19 mouse cellular contexts compared by ENCODE assay signal in the genomic region with DNA sequence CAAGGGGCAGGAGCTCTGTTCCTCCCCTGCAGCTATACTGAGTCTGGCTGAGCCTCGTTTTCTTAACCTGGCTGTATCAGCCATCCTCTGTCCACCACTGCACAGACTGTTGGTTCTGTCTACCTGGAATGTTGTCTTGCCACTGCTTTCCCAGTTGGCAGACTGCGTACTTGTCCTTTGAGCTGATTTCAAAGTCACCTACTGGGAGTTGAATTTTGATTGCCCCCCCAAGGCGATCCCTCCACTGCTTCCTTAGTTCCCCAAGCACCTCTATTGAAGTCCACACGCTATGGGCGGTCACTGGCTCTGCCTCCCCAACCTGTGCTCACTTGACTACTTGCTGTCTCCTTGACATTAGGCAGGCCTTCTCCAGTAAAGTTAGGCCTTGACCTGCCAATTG. TPM values are rescaled to one million over a fixed set of nuclear protein-coding genes. Genes with fewer than 3 reads are reported as not detected.
DNase-seq lines count a peak whose midpoint lies in the region; ATAC-seq and TF ChIP-seq lines count a peak whose summit lies in the region.
"Had no signal": no experiment of that assay in that cellular context is flagged by ENCODE, and none has a peak within 500 bp of the region (broad histone marks: within the 10 kb centered on the region; RNA-seq: fewer than 3 reads in every experiment).

No protein-coding gene starts in this region.

- TF ChIP-seq CTCF in kidney, adult 2 months (conservative IDR thresholded peaks at IDR 0.05; ENCODE audit: insufficient read depth, insufficient read length, low read depth, low read length): no peak
- no peak for TF ChIP-seq CTCF in kidney, postnatal 0 days (IDR thresholded peaks at IDR 0.05; ENCODE audit: low read depth)

- no peaks in the 10 kb centered on the region for H3K27me3 ChIP-seq in heart, embryonic 12.5 days (replicated peaks)
- H3K27me3 ChIP-seq in kidney, adult 2 months (replicated peaks; ENCODE audit: control insufficient read depth, insufficient read depth, low read length): no peaks in the 10 kb centered on the region
- no peaks in the 10 kb centered on the region for H3K27me3 ChIP-seq in kidney, postnatal 0 days (ENCODE audit: insufficient read depth, low read length)
- no peaks in the 10 kb centered on the region for H3K27me3 ChIP-seq in liver, embryonic 16.5 days (ENCODE audit: control insufficient read depth, insufficient read depth, low read depth, low read length)
- H3K27me3 ChIP-seq: embryonic facial prominence, embryonic 12.5 days; Patski had no signal

- peaks cover 94% of the 10 kb centered on the region for H3K4me1 ChIP-seq in heart, embryonic 12.5 days (replicated peaks)
- H3K4me1 ChIP-seq in kidney, adult 2 months (ENCODE audit: control insufficient read depth, insufficient read depth, low read length): peaks cover 27% of the 10 kb centered on the region; the same call in 1 of the 2 replicates
- peaks cover 20% of the 10 kb centered on the region; the same call in 1 of the 2 replicates for H3K4me1 ChIP-seq in kidney, postnatal 0 days (replicated peaks; ENCODE audit: insufficient read depth, low read length)
- peaks cover 89% of the 10 kb centered on the region for H3K4me1 ChIP-seq in liver, embryonic 16.5 days (ENCODE audit: control insufficient read depth, low read depth, low read length)

- no peak overlapping the region for H3K9ac ChIP-seq in heart, embryonic 12.5 days
- no peak overlapping the region for H3K9ac ChIP-seq in kidney, postnatal 0 days (ENCODE audit: low read depth, low read length)
- H3K9ac ChIP-seq in liver, embryonic 16.5 days (ENCODE audit: low read depth, low read length): no peak overlapping the region
- H3K9ac ChIP-seq: embryonic facial prominence, embryonic 12.5 days had no signal

- H3K4me3 ChIP-seq in heart, embryonic 12.5 days: no peak overlapping the region
- H3K4me3 ChIP-seq in kidney, adult 2 months (ENCODE audit: insufficient read depth, low read depth, low read length): no peak overlapping the region
- H3K4me3 ChIP-seq in kidney, postnatal 0 days (replicated peaks; ENCODE audit: low read depth, low read length): no peak overlapping the region
- 0 out of 2 replicates have a peak overlapping the region, but pooled peaks have one; percentile 8 for H3K4me3 ChIP-seq in liver, embryonic 16.5 days (ENCODE audit: low read depth, low read length)
- H3K4me3 ChIP-seq: embryonic facial prominence, embryonic 12.5 days; hindbrain, embryonic 10.5 days; midbrain, embryonic 10.5 days had no signal

- no peak for TF ChIP-seq POLR2A in kidney, adult 2 months (IDR thresholded peaks at IDR 0.05; ENCODE audit: low read depth, low read length)

- peaks cover 38% of the 10 kb centered on the region for H3K36me3 ChIP-seq in heart, embryonic 12.5 days
- H3K36me3 ChIP-seq in kidney, adult 2 months (ENCODE audit: control insufficient read depth, insufficient read depth, low read length): no peaks in the 10 kb centered on the region
- peaks cover 16% of the 10 kb centered on the region; the same call in 1 of the 2 replicates for H3K36me3 ChIP-seq in kidney, postnatal 0 days (ENCODE audit: insufficient read depth, low read length)
- H3K36me3 ChIP-seq in liver, embryonic 16.5 days (ENCODE audit: control insufficient read depth, insufficient read depth): peaks cover 96% of the 10 kb centered on the region

- H3K27ac ChIP-seq in heart, embryonic 12.5 days (ENCODE audit: poor library complexity, severe bottlenecking): peak overlapping the region; percentile 83
- H3K27ac ChIP-seq in kidney, adult 2 months (ENCODE audit: insufficient read depth, low read depth, low read length): peak overlapping the region; percentile 82
- H3K27ac ChIP-seq in kidney, postnatal 0 days: peak overlapping the region; percentile 31; the same call in 1 of the 2 replicates
- no peak overlapping the region for H3K27ac ChIP-seq in liver, embryonic 16.5 days (ENCODE audit: low read length)
- H3K27ac ChIP-seq: embryonic facial prominence, embryonic 12.5 days; hindbrain, embryonic 10.5 days; midbrain, embryonic 10.5 days had no signal

- WGBS in heart, embryonic 12.5 days: 50% methylated on average over 5 of the region's 5 CpGs
- WGBS in kidney, adult 2 months: 61% methylated on average over 5 of the region's 5 CpGs
- WGBS in kidney, postnatal 0 days: 71% methylated on average over 5 of the region's 5 CpGs
- 89% methylated on average over 5 of the region's 5 CpGs for WGBS in liver, embryonic 16.5 days (ENCODE audit: insufficient replicate concordance)

- no peaks in the 10 kb centered on the region for H3K9me3 ChIP-seq in heart, embryonic 12.5 days (replicated peaks)
- H3K9me3 ChIP-seq in kidney, postnatal 0 days (replicated peaks; ENCODE audit: low read length): no peaks in the 10 kb centered on the region
- no peaks in the 10 kb centered on the region for H3K9me3 ChIP-seq in liver, embryonic 16.5 days (replicated peaks; ENCODE audit: control insufficient read depth, low read length)
- H3K9me3 ChIP-seq: embryonic facial prominence, embryonic 12.5 days; hindbrain, embryonic 10.5 days; midbrain, embryonic 10.5 days had no signal

- H3K4me2 ChIP-seq in heart, embryonic 12.5 days: peak overlapping the region; percentile 43; the same call in 1 of the 2 replicates
- H3K4me2 ChIP-seq in kidney, postnatal 0 days (ENCODE audit: low read length): no peak overlapping the region
- H3K4me2 ChIP-seq in liver, embryonic 16.5 days (ENCODE audit: low read depth, low read length): no peak overlapping the region
- H3K4me2 ChIP-seq: embryonic facial prominence, embryonic 12.5 days had no signal

- no peak for DNase-seq in heart, adult 18-20 months
- peak; percentile 75 for DNase-seq in kidney, adult 2 months
- DNase-seq in kidney, postnatal 4 days: no peak
- no peak for DNase-seq in kidney, postnatal 0 days (ENCODE audit: low spot score)
- no peak for DNase-seq in embryo, embryonic 10 days (ENCODE audit: low spot score)
- DNase-seq: adrenal gland, postnatal 25 days; B cell, adult 2 months; cerebellum, adult 8-10 months; layer of hippocampus, postnatal 36 days; lung, adult 18-20 months; right cerebral cortex, adult 18-20 months; thymus, adult 2 months had no signal

- no peak for ATAC-seq in heart, embryonic 12.5 days (ENCODE audit: insufficient number of reproducible peaks, low FRiP score)
- no peak for ATAC-seq in kidney, postnatal 0 days (replicated peaks; ENCODE audit: low FRiP score, low read depth)
- no peak for ATAC-seq in liver, embryonic 16.5 days (ENCODE audit: low read depth)
- ATAC-seq: activated CD4-positive, CD25-positive, alpha-beta regulatory T cell, adult 4 months; Patski had no signal

RNA-seq across cellular contexts. Expression of gene Slc2a1, which starts 9.1 kb away (rescaled TPM):
- 330 and 331 TPM in 2 replicates for polyA plus RNA-seq in heart, embryonic 12.5 days (2016; fragmentation: Nextera tagmentation; extraction: Ambion mirVana)
- total RNA-seq in heart, adult 18-20 months (2021): 10 to 100 TPM; 12.2 to 13.5 TPM
- 78.4 and 89.6 TPM in 2 replicates for polyA plus RNA-seq in kidney, adult 2 months (2012; rRNA removed)
- 57.5 and 58.0 TPM in 2 replicates for polyA plus RNA-seq in kidney, postnatal 0 days (2015; fragmentation: Nextera tagmentation; extraction: Ambion mirVana)
- 288 and 291 TPM in 2 replicates for polyA plus RNA-seq in liver, embryonic 16.5 days (2015; fragmentation: Nextera tagmentation; extraction: Ambion mirVana)

RNA-seq across cellular contexts. Expression of gene Zfp691, which starts 56.4 kb away (rescaled TPM):
- 8.3 and 11.5 TPM in 2 replicates for polyA plus RNA-seq in heart, embryonic 12.5 days (2016; fragmentation: Nextera tagmentation; extraction: Ambion mirVana)
- total RNA-seq in heart, adult 18-20 months (2021): 10 to 100 TPM; 20.0 to 23.4 TPM
- polyA plus RNA-seq in kidney, adult 2 months (2012; rRNA removed): 16.6 and 19.3 TPM in 2 replicates
- 6.1 and 8.3 TPM in 2 replicates for polyA plus RNA-seq in kidney, postnatal 0 days (2015; fragmentation: Nextera tagmentation; extraction: Ambion mirVana)
- polyA plus RNA-seq in liver, embryonic 16.5 days (2015; fragmentation: Nextera tagmentation; extraction: Ambion mirVana): 2.0 and 2.1 TPM in 2 replicates
